Mouse (Mus musculus): ENCODE measurements at regions not wholly inside any gene's neighbourhood (a gene's known extent, or its start where the extent isn't known, plus 50 kb on each side); places are given as distances from the start of the nearest gene placed in this dataset.

DNA sequence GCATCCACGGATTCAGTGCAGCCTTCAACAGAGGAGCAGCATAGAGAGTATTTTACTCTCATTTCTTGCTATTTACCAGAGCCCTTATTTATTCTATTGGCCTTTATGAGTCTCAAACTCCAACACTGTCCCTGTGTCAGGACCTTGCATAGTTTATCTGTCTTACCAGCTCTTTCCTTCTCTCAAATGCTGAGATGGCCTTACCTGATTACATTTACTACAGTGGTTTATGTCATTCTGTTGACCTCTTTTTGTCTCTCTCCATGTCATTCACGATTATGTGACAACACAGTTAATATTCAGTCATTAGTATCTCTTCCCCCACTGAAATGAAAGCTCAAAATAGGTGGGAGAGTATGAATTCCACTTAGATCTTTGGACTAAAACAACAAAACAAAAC is 535.7 kb upstream of the Kif18a start:
- Histone ChIP-seq H3K4me1 (replicated peaks; ENCODE audit: low read depth, low read length) (no peaks in the 10 kb centered on the region), H3K36me3 (ENCODE audit: insufficient read depth, low read length) (no peaks in the 10 kb centered on the region), H3K4me3 (replicated peaks; ENCODE audit: low read length) (no peak overlapping the region), H3K27me3 (ENCODE audit: insufficient read depth, low read length) (no peaks in the 10 kb centered on the region), H3K9me3 (ENCODE audit: low read length) (no peaks in the 10 kb centered on the region)
- TF ChIP-seq POU5F1 (IDR thresholded peaks at IDR 0.05; ENCODE audit: borderline replicate concordance, low read length) = no peak

DNA sequence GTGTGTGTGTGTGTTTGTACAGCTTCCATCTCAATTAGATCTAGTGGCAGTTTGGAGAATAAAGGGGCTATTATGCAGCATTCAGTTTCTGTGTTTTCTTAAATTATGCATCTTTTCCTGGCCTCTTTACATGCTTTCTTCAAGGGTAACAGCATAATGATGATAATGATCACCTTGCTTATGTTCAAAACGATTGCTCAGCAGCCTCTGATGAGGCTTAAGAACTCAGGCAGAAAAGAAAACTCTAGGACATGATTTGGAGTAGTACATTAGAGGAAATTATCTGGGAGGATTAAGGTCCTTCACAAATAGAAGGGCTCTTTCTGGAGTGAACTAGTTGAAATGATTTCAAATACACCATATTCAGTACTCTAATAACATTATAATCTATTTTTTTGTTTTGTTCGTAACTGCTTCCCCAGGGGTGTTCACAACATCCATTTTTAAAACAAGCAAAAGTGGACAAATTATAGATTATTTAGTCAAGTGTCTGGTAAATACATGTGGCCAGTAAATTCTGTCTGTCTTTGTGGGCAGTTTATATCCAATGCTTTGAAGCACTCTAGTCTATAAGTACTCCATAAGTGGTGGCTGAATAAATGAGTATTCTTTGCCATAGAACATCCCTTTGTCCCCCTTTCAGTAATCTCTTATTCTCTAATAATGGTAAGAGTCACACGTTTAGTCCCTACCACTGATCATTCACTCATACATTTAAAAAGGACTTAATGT is 526.9 kb upstream of the Kif18a start:
- no peak for TF ChIP-seq POU5F1 (IDR thresholded peaks at IDR 0.05; ENCODE audit: borderline replicate concordance, low read length)
- TF ChIP-seq CTCF (conservative IDR thresholded peaks at IDR 0.05; ENCODE audit: low read length) = no peak
- TF ChIP-seq NANOG (IDR thresholded peaks at IDR 0.05; ENCODE audit: borderline replicate concordance, low read length) = no peak

DNA sequence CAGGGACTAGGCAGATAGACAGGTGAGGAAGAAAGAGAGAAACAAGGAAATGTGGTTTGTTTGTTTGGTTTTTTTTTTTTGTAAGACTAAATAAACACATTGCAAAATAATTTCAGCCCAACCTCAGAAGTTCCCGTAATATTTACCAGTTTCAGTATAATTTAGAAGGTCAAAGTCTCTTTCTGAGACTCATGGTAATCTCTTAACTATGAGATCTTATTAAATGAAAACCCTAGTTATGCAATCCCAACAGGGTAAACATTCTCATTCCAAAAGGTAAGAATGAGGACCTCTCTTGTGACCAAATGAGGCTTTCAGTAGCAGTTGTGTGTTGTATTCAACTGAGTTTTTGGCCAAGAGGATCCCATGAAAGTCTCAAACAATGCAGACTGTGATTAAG is 524.7 kb upstream of the Kif18a start:
- H3K4me1 ChIP-seq (replicated peaks; ENCODE audit: low read depth, low read length) = no peaks in the 10 kb centered on the region
- no peak overlapping the region for H3K4me3 ChIP-seq (replicated peaks; ENCODE audit: low read length)
- no peaks in the 10 kb centered on the region for H3K36me3 ChIP-seq (ENCODE audit: insufficient read depth, low read length)
- no peaks in the 10 kb centered on the region for H3K27me3 ChIP-seq (ENCODE audit: insufficient read depth, low read length)
- TF ChIP-seq POU5F1 (IDR thresholded peaks at IDR 0.05; ENCODE audit: borderline replicate concordance, low read length) = no peak
- no peak for TF ChIP-seq NANOG (IDR thresholded peaks at IDR 0.05; ENCODE audit: borderline replicate concordance, low read length)
- no peak for TF ChIP-seq CTCF (conservative IDR thresholded peaks at IDR 0.05; ENCODE audit: low read length)
- H3K9me3 ChIP-seq (ENCODE audit: low read length) = no peaks in the 10 kb centered on the region

More for the DNA sequence above, 526.9 kb upstream of the Kif18a start:
- Histone ChIP-seq H3K27me3 (ENCODE audit: insufficient read depth, low read length) (no peaks in the 10 kb centered on the region), H3K36me3 (ENCODE audit: insufficient read depth, low read length) (no peaks in the 10 kb centered on the region), H3K9me3 (ENCODE audit: low read length) (no peaks in the 10 kb centered on the region), H3K4me1 (replicated peaks; ENCODE audit: low read depth, low read length) (no peaks in the 10 kb centered on the region), H3K4me3 (replicated peaks; ENCODE audit: low read length) (no peak overlapping the region)

DNA sequence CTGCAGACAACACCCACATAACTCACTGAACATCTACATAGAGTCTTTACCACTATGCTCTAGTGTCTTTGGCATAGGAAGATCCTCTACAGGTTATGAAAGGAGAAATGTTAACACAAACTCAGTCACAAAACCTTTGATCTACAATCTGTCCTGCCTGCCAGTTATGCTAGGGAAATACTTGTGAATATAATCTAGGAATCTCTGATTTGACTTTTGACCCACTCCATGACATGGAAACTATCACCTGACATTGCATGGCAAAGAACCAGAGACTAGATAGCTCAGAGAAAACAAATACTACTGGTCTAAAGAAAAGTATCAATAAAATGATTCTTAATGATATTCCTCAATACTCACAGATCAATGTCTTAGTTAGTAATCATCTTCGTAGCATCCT is 524.3 kb upstream of the Kif18a start:
- Histone ChIP-seq H3K4me3 (replicated peaks; ENCODE audit: low read length) (no peak overlapping the region), H3K36me3 (ENCODE audit: insufficient read depth, low read length) (no peaks in the 10 kb centered on the region), H3K9me3 (ENCODE audit: low read length) (no peaks in the 10 kb centered on the region), H3K4me1 (replicated peaks; ENCODE audit: low read depth, low read length) (no peaks in the 10 kb centered on the region), H3K27me3 (ENCODE audit: insufficient read depth, low read length) (no peaks in the 10 kb centered on the region)
- no peak for TF ChIP-seq CTCF (conservative IDR thresholded peaks at IDR 0.05; ENCODE audit: low read length)
- no peak for TF ChIP-seq NANOG (IDR thresholded peaks at IDR 0.05; ENCODE audit: borderline replicate concordance, low read length)
- TF ChIP-seq POU5F1 (IDR thresholded peaks at IDR 0.05; ENCODE audit: borderline replicate concordance, low read length) = no peak

DNA sequence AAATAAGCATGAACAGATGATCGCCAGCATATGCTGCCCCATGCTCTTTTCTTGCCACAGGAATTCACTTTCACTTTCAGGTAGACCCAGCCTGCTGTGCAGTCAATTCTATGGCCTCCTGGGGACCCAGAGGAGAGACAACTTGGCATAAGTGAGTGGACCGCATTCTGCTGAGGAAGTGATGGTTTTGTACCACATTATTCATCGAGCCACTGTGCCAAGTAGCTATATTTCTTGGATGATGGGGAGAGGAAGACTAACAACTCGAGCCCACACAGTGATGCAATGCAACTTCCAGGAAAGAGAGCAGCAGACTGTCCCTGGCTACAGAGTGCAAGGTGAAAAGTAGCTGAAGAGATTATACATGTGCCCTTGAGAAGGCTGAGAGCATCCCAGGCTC is 515.8 kb upstream of the Kif18a start:
- H3K27me3 ChIP-seq (ENCODE audit: insufficient read depth, low read length) = no peaks in the 10 kb centered on the region
- H3K36me3 ChIP-seq (ENCODE audit: insufficient read depth, low read length) = no peaks in the 10 kb centered on the region
- H3K4me3 ChIP-seq (replicated peaks; ENCODE audit: low read length) = no peak overlapping the region
- H3K4me1 ChIP-seq (replicated peaks; ENCODE audit: low read depth, low read length) = no peaks in the 10 kb centered on the region
- TF ChIP-seq CTCF (conservative IDR thresholded peaks at IDR 0.05; ENCODE audit: low read length) (no peak), POU5F1 (IDR thresholded peaks at IDR 0.05; ENCODE audit: borderline replicate concordance, low read length) (no peak), NANOG (IDR thresholded peaks at IDR 0.05; ENCODE audit: borderline replicate concordance, low read length) (no peak)
- H3K9me3 ChIP-seq (ENCODE audit: low read length) = no peaks in the 10 kb centered on the region

DNA sequence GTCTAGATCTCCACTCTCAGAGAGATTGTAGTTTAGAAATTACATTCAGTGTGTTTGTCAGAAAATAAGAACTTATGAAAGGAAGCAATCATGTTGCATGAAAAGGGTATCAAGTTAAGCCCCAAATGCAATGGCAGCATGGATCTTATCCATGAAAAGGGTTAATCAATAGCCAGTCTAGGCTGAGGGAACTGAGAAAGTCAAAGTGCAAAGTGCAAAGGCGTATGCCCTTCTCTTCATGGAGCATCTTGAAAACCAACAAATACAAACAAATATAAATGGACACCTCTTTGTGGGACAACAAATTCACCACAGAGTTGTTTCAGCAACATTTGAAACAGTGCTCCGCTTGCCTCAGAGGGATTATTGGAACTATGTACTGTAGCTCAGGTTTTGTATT is 514.1 kb upstream of the Kif18a start:
- H3K4me3 ChIP-seq (replicated peaks; ENCODE audit: low read length) = no peak overlapping the region
- TF ChIP-seq CTCF (conservative IDR thresholded peaks at IDR 0.05; ENCODE audit: low read length) (no peak), NANOG (IDR thresholded peaks at IDR 0.05; ENCODE audit: borderline replicate concordance, low read length) (no peak), POU5F1 (IDR thresholded peaks at IDR 0.05; ENCODE audit: borderline replicate concordance, low read length) (no peak)
- no peaks in the 10 kb centered on the region for H3K9me3 ChIP-seq (ENCODE audit: low read length)
- H3K4me1 ChIP-seq (replicated peaks; ENCODE audit: low read depth, low read length) = no peaks in the 10 kb centered on the region
- no peaks in the 10 kb centered on the region for H3K27me3 ChIP-seq (ENCODE audit: insufficient read depth, low read length)
- no peaks in the 10 kb centered on the region for H3K36me3 ChIP-seq (ENCODE audit: insufficient read depth, low read length)

DNA sequence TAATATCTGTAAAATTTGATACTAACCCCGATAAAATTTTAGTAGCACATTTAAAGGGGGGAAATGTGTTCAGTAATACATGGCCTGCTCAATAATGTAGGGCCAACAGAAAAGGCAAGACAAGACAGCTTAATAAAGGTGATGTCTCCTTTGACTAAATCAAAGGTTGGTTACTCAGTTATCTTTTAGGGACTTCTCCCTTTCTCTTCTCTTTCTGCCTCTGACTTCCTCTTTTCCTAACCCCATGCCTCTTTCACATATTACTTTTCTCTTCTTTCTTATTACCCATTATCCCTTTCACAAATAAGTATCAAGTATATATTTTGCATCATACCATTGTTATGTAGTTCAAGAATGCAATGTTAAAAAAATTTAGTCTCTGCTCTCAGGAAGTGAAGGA is 510.2 kb upstream of the Kif18a start:
- Histone ChIP-seq H3K4me1 (replicated peaks; ENCODE audit: low read depth, low read length) (no peaks in the 10 kb centered on the region), H3K27me3 (ENCODE audit: insufficient read depth, low read length) (no peaks in the 10 kb centered on the region), H3K4me3 (replicated peaks; ENCODE audit: low read length) (no peak overlapping the region), H3K9me3 (ENCODE audit: low read length) (no peaks in the 10 kb centered on the region), H3K36me3 (ENCODE audit: insufficient read depth, low read length) (no peaks in the 10 kb centered on the region)
- TF ChIP-seq CTCF (conservative IDR thresholded peaks at IDR 0.05; ENCODE audit: low read length) = no peak
- no peak for TF ChIP-seq POU5F1 (IDR thresholded peaks at IDR 0.05; ENCODE audit: borderline replicate concordance, low read length)
- TF ChIP-seq NANOG (IDR thresholded peaks at IDR 0.05; ENCODE audit: borderline replicate concordance, low read length) = no peak

DNA sequence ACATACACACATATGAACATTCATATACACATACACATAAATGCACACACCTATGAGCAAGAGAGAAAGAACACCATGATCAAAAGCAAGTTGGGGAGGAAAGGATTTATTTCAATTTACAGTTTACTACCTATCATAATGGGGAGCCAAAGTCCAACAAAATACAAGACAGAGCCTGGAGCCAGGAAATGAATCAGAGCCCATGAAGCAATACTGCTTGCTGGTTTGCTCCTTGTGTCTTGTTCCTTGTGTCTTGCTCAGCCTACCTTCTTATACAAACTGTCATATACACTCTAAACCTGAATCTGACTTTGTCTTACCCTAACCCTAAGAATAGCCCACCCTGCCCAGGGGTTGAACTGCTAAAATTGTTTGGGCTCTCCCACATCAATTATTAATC is 497.1 kb upstream of the Kif18a start:
- Histone ChIP-seq H3K4me1 (replicated peaks; ENCODE audit: low read depth, low read length) (no peaks in the 10 kb centered on the region), H3K4me3 (replicated peaks; ENCODE audit: low read length) (no peak overlapping the region), H3K36me3 (ENCODE audit: insufficient read depth, low read length) (no peaks in the 10 kb centered on the region), H3K27me3 (ENCODE audit: insufficient read depth, low read length) (no peaks in the 10 kb centered on the region), H3K9me3 (ENCODE audit: low read length) (no peaks in the 10 kb centered on the region)
- TF ChIP-seq CTCF (conservative IDR thresholded peaks at IDR 0.05; ENCODE audit: low read length) = no peak
- no peak for TF ChIP-seq NANOG (IDR thresholded peaks at IDR 0.05; ENCODE audit: borderline replicate concordance, low read length)
- TF ChIP-seq POU5F1 (IDR thresholded peaks at IDR 0.05; ENCODE audit: borderline replicate concordance, low read length) = no peak

All from E14TG2a.4 (cell line).